Mouse (Mus musculus): ENCODE data around the gene Tbccd1. TPM values are rescaled to one million over a fixed set of nuclear protein-coding genes. Genes with fewer than 3 reads are reported as not detected.
"Not testable (repeated sequence)": the region's sequence is repeated elsewhere in the genome, so short reads cannot be mapped to it uniquely, and the experiment has no call there.

Tbccd1 gene
- total RNA-seq, 1 experiment from 2014 or later: 9.0 TPM

DNA sequence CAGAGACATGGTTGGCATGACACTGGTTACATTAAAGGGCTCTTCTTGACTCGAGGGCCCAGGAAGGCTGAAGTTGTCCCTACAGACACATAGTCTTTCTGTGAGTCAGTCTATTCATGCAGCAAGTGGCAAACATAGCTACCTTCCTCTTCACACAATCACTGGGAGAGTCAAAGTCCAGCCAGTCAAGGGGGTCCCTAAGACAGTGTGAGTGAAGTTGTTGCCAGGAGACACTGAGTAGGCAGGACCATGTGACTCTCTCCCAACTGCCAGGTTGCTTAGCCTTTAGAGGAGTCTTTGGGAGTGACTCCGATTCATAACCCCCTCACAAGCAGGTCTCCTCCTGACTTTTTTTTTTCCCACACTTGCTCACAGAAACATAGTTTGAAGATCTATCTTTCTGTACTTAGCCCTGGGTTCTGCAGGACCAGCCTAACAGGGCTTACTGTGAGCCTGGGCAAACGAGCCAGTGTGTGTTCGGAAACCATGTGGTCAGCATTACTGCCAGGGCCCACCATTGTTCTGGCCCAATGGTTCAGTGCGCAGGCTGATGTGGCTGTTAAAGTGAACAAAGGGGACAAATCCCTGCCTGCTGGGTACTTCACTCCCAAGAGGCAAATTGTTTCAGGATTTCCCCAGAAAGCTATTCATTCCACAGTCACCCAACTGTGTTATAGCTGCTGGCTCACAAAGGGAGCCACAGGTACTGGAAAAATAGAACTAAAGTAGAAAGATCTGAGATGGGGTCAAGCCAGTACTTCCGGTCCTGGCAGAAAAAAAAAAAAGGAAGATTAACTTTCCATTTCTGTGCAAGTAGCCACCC lies 57.2 kb downstream of the Tbccd1 start:
- ATAC-seq (replicated peaks; ENCODE audit: insufficient number of reproducible peaks, low FRiP score, low TSS enrichment, poor library complexity, severe bottlenecking): no peak

GRCm38 (mm10) chr16:22798520-22798919 lies 58.9 kb downstream of the Tbccd1 start:
- peak; percentile 85 for ATAC-seq (replicated peaks; ENCODE audit: insufficient number of reproducible peaks, low FRiP score, low TSS enrichment, poor library complexity, severe bottlenecking)

- no peak for ATAC-seq (replicated peaks; ENCODE audit: insufficient number of reproducible peaks, low FRiP score, low TSS enrichment, poor library complexity, severe bottlenecking)
Measured at GRCm38 (mm10) chr16:22797521-22797920, 59.9 kb downstream of the Tbccd1 start.

- ATAC-seq (replicated peaks; ENCODE audit: insufficient number of reproducible peaks, low FRiP score, low TSS enrichment, poor library complexity, severe bottlenecking): no peak
Measured at GRCm38 (mm10) chr16:22795497-22795896, 62.0 kb downstream of the Tbccd1 start.

DNA sequence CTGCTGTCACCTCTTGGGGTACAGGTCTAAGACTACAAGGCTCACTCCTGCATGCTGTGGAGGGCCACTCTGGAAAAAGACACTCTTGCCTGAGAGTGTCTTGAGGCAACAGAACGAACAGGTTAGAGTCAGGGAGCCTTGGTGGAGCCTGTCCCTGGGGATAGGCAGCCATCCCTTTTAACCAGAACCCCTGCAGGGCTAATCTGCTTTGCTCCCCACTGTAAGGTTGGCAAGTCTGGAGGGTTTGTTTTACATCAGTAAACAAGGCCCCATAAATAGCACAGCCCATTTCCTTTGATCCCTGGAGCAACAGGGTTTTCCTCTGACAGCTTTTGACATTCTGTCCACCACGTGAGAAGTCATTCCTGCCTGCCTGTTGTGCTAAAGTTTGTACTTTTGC lies 66.2 kb downstream of the Tbccd1 start:
- no peak for ATAC-seq (replicated peaks; ENCODE audit: insufficient number of reproducible peaks, low FRiP score, low TSS enrichment, poor library complexity, severe bottlenecking)

- no peak for ATAC-seq (replicated peaks; ENCODE audit: insufficient number of reproducible peaks, low FRiP score, low TSS enrichment, poor library complexity, severe bottlenecking)
Measured at GRCm38 (mm10) chr16:22789908-22790367, 67.5 kb downstream of the Tbccd1 start.

DNA sequence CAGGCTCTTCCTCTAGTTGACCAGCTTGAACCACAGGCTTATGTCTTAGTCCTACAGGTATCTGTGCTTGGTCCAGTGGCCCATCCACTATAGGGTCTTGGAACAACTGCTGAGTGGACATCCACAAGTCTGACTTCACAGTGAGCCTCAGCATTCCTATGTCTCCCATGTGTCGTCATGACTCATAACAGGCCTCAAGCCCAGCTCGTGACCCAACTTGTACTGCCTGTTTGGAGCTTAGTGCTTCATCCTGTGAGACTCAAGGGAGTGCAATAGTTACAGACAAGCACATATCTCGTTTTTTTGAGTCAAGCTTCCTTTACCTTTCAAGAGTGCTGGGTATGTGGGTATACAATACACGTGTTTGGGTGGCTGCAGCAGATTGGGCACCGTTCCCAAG lies 74.8 kb downstream of the Tbccd1 start:
- no peak for ATAC-seq (replicated peaks; ENCODE audit: insufficient number of reproducible peaks, low FRiP score, low TSS enrichment, poor library complexity, severe bottlenecking)

- ATAC-seq (replicated peaks; ENCODE audit: insufficient number of reproducible peaks, low FRiP score, low TSS enrichment, poor library complexity, severe bottlenecking): no peak
Measured at GRCm38 (mm10) chr16:22779228-22779835, 78.1 kb downstream of the Tbccd1 start.

- not testable (repeated sequence) for ATAC-seq (replicated peaks; ENCODE audit: insufficient number of reproducible peaks, low FRiP score, low TSS enrichment, poor library complexity, severe bottlenecking)
Measured at GRCm38 (mm10) chr16:22778296-22778695, 79.2 kb downstream of the Tbccd1 start.

GRCm38 (mm10) chr16:22775471-22775985 lies 81.9 kb downstream of the Tbccd1 start:
- ATAC-seq (replicated peaks; ENCODE audit: insufficient number of reproducible peaks, low FRiP score, low TSS enrichment, poor library complexity, severe bottlenecking): no peak

GRCm38 (mm10) chr16:22768661-22769060 lies 88.8 kb downstream of the Tbccd1 start:
- no peak for ATAC-seq (replicated peaks; ENCODE audit: insufficient number of reproducible peaks, low FRiP score, low TSS enrichment, poor library complexity, severe bottlenecking)

DNA sequence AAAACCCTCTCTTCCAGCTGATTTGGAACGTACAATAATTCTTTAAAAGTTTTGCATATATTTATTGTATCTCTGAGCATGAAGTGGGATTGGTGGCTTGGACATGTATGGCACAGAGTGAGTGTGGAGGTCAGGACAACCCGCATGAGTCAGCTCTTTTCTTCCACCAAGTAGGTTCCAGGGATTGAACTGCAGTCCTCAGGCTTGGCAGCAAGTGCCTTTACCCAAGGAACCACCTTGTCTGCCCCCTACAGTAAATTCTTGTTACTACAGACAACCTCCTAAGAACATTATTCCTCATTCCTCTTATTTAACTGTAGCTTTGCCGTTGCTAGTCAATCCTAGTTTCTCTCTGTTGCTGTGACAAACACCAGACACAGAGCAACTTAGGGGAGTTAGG lies 90.1 kb downstream of the Tbccd1 start:
- ATAC-seq (replicated peaks; ENCODE audit: insufficient number of reproducible peaks, low FRiP score, low TSS enrichment, poor library complexity, severe bottlenecking): no peak

- ATAC-seq (replicated peaks; ENCODE audit: insufficient number of reproducible peaks, low FRiP score, low TSS enrichment, poor library complexity, severe bottlenecking): no peak
Measured at GRCm38 (mm10) chr16:22766738-22767211, 90.7 kb downstream of the Tbccd1 start.

DNA sequence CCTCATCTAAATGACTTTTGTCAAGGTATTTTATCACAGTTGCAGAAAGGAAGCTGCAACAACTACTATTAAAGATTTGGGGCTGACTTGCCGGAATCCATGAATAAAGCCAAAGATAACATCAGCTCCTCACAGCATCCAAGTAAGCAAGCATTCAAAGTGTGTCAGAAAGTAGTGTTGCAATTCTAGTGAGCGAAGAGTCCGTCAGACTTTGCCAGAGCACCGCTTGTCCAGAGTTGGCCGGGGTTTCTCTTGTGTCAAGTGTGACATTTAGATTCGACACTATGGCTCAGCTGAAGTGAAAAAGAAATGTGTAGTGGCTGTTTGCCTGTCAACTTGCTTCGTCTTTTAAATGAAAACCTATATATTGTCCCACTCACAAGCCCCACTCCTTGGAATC lies 91.9 kb downstream of the Tbccd1 start:
- ATAC-seq (replicated peaks; ENCODE audit: insufficient number of reproducible peaks, low FRiP score, low TSS enrichment, poor library complexity, severe bottlenecking): no peak

Other genes with a start within 250 kb of the Tbccd1 start
- 21.3 to 23.7 TPM (median 22.5 TPM) in 3 replicates for gene Dgkg, start 200.4 kb downstream of the Tbccd1 start, total RNA-seq (2017)
- not detected in 3 replicates for gene Crygs, start 46.1 kb downstream of the Tbccd1 start, total RNA-seq (2017)
- gene Dnajb11, start 176 bp upstream of the Tbccd1 start, total RNA-seq (2017): 181 to 198 TPM (median 183 TPM) in 3 replicates
- not detected in 3 replicates for gene Ahsg, start 33.6 kb upstream of the Tbccd1 start, total RNA-seq (2017)
- gene Fetub, start 60.7 kb upstream of the Tbccd1 start, total RNA-seq (2017): not detected in 3 replicates
- gene Hrg, start 93.4 kb upstream of the Tbccd1 start, total RNA-seq (2017): not detected in 3 replicates
- gene Kng2, start 171.8 kb upstream of the Tbccd1 start, total RNA-seq (2017): not detected in 3 replicates
- gene Kng1, start 200.2 kb upstream of the Tbccd1 start, total RNA-seq (2017): not detected in 3 replicates
- gene Eif4a2, start 249.8 kb upstream of the Tbccd1 start, total RNA-seq (2017): 1,626 to 2,036 TPM (median 1,817 TPM) in 3 replicates